Mouse (Mus musculus) retina, postnatal 1 day (tissue): ENCODE measurements around the gene Ccn6.
"Not testable (repeated sequence)": the region's sequence is repeated elsewhere in the genome, so short reads cannot be mapped to it uniquely, and the experiment has no call there.

Experiments
- DNase-seq: peaks from one replicate; pipeline ENCODE4 v3.0.0-alpha.2; 2012

Ccn6 gene

GRCm38 (mm10) chr10:39163694-39164093 lies at the start of gene Ccn6:
TSS of gene Ccn6 (minus strand) at chr10:39163794.
- no peak for DNase-seq

GRCm38 (mm10) chr10:39210031-39210430 lies 46.4 kb upstream of the Ccn6 start:
- no peak for DNase-seq

GRCm38 (mm10) chr10:39209161-39210025 lies 45.8 kb upstream of the Ccn6 start:
- no peak for DNase-seq

GRCm38 (mm10) chr10:39208712-39209111 lies 45.1 kb upstream of the Ccn6 start:
- DNase-seq: no peak

- DNase-seq: no peak
These were observed 43.8 kb upstream of the Ccn6 start for GRCm38 (mm10) chr10:39207310-39207855.

- DNase-seq: no peak
These were observed 38.9 kb upstream of the Ccn6 start for GRCm38 (mm10) chr10:39202490-39202889.

GRCm38 (mm10) chr10:39198216-39198615 lies 34.6 kb upstream of the Ccn6 start:
- DNase-seq: not testable (repeated sequence)

GRCm38 (mm10) chr10:39192673-39193072 lies 29.1 kb upstream of the Ccn6 start:
- DNase-seq: no peak

- no peak for DNase-seq
These were observed 21.9 kb upstream of the Ccn6 start for GRCm38 (mm10) chr10:39185545-39185906.

GRCm38 (mm10) chr10:39184864-39185544 lies 21.4 kb upstream of the Ccn6 start:
- DNase-seq: no peak

GRCm38 (mm10) chr10:39176981-39177380 lies 13.4 kb upstream of the Ccn6 start:
- no peak for DNase-seq

- DNase-seq: peak; percentile 44
These were observed 9.5 kb upstream of the Ccn6 start for GRCm38 (mm10) chr10:39173077-39173476.

GRCm38 (mm10) chr10:39172540-39172931 lies 8.9 kb upstream of the Ccn6 start:
- no peak for DNase-seq

GRCm38 (mm10) chr10:39171603-39172539 lies 8.3 kb upstream of the Ccn6 start:
- DNase-seq: peak; percentile 94

GRCm38 (mm10) chr10:39171134-39171533 lies 7.5 kb upstream of the Ccn6 start:
- peak; percentile 94 for DNase-seq

GRCm38 (mm10) chr10:39170706-39171105 lies 7.1 kb upstream of the Ccn6 start:
- peak; percentile 34 for DNase-seq

- DNase-seq: peak; percentile 68
These were observed 6.6 kb upstream of the Ccn6 start for GRCm38 (mm10) chr10:39170181-39170580.

- no peak for DNase-seq
These were observed 6.0 kb upstream of the Ccn6 start for GRCm38 (mm10) chr10:39169642-39170041.

- DNase-seq: no peak
These were observed 4.0 kb upstream of the Ccn6 start for GRCm38 (mm10) chr10:39167611-39168010.

- DNase-seq: peak; percentile 71
These were observed 2.1 kb upstream of the Ccn6 start for GRCm38 (mm10) chr10:39165632-39166115.

- peak; percentile 25 for DNase-seq
These were observed 719 bp downstream of the Ccn6 start for GRCm38 (mm10) chr10:39162666-39163484.

- no peak for DNase-seq
These were observed 2.2 kb downstream of the Ccn6 start for GRCm38 (mm10) chr10:39161406-39161805.
